Mouse (Mus musculus): ENCODE measurements around the gene Polr2e. TPM values are rescaled to one million over a fixed set of nuclear protein-coding genes. Genes with fewer than 3 reads are reported as not detected.
A peak's percentile ranks its signal among the peaks of the same experiment; 100 is the strongest.
"Not testable (repeated sequence)": the region's sequence is repeated elsewhere in the genome, so short reads cannot be mapped to it uniquely, and the experiment has no call there.

The Polr2e gene
- total RNA-seq, 2 experiments from 2014 or later = 73.6 to 75.2 TPM

DNA sequence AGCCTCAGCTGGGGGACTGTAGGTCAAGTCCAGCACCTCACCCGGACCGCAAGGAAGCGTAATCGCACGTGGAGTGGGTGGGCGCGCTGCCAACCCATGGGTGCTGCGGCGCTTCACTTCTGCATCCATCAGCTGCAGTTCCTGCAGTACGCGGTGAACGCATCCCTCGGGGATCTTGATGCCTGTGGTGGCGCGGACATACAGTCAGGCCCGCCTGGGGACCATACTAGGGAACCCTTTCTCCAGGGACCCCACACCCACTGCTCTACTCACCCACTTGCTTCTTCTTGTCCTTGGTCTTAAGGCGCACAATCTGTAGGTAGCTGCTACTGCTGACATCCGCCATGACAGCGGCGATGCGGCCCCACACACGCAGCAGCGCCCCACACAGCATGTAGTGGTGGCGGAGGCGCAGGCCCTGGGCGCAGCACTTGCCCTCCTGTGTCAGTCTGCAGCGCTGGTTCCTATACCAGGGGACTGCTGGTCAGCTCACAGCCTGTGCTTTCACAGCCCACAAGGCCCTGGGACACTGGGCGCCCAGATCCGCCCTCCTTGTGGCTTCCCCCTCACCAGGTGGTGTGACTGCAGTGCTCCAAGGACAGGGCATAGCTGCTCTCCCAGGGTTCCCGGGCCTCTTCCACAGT is 18.2 kb upstream of the Polr2e start:
- no peak for DNase-seq (ENCODE audit: low spot score in 2 of 2)

DNA sequence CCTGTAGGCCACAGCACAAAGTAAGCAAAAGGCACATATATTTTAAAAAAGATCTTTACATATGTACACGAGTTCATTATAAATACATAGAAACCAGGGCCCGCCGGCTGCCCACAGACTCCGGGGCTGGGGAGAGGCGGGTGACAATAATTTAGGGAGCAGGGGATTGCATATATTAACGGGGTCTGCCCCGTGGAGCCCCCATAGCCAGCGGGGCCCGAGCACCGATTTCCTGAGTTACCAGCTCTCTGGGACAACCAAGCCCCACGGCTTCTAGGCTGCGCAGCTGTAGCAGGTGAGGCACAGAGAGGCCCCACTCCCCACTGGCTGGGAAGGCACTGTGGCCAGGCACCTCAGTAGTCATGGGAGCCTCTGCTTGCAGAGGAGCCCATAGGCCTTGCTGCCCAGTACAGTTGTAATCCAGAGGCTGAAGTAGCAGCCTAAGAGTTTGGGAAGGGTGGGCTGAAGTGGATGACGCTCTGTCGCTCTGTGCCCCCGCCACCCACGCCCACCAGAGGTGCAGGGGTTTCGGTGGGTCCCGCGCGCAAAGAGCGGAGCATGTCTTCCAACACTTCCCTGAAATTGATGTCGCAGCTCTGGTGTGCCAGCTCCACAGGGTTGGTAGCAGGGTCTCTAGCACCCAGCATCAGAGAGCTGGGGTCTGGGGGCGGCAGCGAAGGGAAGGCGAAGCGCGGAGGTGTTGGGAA is 17.5 kb upstream of the Polr2e start:
- DNase-seq (ENCODE audit: low spot score in 2 of 2) = no peak

DNA sequence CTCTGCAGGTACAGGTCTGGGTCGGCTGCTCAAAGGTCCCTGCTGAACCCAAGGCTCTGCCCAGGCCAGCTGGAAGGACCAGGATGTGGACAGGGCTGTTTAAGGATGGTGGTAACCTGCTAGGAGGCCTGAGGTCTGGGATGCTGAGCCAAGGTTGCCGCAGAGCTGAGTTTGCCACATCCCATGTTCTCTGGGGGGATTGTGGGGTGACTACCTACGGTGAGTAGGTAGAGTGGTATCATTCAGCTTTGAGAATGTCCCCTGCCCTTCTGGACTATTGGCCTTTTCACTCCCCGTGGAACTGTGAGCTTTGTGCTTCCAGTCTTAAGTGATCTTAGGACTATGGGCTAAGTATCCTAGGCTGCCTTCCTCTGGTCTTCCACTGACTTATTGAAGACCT is 16.9 kb upstream of the Polr2e start:
- no peak for DNase-seq (ENCODE audit: low spot score in 2 of 2)

DNA sequence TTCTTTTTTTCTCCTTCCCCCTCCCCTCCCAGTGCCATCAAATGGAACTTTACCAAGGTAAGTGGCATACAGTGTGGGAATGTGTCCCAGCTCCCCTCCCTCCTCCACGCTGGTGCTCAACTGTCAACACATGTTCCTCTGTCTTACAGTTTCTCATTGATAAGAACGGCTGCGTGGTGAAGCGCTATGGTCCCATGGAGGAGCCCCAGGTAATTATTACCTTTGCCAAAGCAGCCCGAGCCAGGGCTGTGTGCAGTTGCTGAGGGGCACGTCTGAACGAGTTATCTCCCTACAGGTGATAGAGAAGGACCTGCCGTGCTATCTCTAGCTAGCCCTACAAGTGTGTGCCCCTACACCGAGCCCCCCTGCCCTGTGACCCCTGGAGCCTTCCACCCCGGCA is 16.3 kb upstream of the Polr2e start:
- no peak for DNase-seq (ENCODE audit: low spot score in 2 of 2)

DNA sequence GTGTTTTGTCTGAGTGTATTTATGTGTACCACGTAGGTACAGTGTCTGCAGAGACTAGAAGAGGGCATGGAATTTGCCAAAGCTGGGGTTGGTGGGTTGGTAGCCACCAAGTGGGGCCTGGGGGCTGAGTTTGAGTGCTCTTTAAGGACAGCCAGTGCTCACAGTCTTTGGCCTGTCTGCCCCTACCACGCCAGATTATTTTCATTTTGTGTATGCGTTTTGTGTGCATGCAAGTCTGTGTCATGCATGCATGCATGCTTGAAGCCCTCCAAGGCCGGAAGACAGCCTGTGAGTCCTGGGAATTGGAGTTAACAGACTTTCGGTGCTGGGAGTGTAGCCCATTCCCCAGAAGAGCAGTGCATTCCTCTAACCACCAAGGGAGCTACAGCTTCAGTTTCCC is 15.8 kb upstream of the Polr2e start:
- no peak for DNase-seq (ENCODE audit: low spot score in 2 of 2)

DNA sequence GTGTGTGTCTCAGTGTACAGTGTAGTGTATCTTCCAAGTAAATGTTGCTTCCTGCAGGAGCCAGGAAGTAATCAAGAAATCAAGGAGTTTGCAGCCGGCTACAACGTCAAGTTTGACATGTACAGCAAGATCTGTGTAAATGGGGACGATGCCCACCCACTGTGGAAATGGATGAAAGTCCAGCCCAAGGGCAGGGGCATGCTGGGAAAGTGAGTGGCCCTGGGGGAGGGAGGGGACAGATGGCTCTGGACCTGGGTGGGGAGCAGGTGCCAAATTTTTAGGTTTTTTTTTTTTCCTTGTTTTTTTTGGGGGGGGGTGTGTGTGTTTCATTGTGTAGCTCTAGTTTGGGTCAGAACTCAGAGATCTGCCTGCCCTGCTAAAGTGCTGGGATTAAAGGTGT is 15.3 kb upstream of the Polr2e start:
- not testable (repeated sequence) for DNase-seq (ENCODE audit: low spot score in 2 of 2)

DNA sequence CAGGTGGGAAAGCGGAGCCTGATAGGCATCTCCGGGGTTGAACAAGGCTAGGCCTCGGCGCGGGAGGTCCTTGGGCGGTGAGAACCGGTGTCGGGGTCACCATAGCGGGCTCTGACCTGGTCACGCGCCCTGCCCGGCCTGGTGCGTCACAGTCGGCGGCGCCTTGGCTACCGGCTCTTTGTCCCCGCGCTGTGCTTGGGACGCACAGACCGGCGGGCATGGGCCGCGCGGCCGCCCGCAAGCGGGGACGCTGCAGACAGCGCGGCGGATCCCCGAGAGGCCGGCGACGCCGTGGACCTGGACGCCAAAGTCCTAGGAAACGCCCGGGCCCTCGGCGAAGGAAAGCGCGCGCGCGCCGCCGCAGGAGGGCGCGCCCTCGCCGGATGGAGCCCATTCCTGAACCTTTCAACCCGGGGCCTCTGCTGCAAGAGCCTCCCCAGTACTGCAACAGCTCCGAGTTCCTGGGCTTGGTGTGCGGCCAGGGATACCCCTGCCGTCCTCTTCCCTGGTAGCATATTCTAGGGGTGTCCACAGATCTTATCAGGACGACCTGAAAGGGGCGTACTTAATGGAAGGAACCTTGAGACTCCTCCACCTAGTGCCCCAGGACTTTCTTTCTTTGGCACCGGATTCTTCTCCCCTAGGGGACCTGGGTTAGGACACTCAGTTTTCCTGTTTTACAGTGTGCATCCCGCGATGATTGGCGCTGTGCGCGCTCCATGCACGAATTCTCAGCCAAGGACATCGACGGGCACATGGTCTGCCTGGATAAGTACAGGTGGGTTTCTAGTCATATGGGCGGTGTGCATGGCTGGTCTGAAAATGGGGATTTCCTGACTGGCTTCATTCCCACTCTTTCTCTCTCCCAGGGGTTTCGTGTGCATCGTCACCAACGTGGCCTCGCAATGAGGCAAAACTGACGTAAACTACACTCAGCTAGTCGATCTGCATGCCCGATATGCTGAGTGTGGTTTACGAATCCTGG is 14.5 kb upstream of the Polr2e start:
- DNase-seq (ENCODE audit: low spot score in 2 of 2) = peak in 1 of 2 experiments; percentile 52

DNA sequence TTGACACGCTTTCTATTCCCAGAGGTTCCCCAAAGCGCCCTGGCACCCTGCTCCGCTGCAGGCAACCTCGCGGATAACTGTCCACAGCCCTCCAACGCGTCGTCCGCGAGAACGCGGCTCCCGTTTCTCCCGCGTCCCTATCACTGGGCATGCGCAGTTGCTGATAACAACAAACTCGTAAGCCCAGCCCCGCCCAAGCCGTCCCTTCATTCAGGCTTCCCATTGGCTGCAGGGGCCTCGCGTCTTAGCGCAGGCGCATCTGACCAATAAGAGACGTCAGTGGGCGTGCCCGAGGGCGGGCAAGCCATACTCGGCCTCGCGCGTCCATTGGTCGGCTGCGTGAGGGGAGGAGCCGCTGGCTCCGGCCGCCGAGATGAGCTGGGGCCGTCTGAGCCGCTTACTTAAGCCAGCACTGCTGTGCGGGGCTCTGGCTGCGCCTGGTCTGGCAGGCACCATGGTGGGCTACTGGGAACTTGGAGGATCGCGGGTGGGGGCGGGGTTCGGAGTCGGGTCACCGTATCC is 13.7 kb upstream of the Polr2e start:
- peak; percentile 99 to 100 for DNase-seq (ENCODE audit: low spot score in 2 of 2)

DNA sequence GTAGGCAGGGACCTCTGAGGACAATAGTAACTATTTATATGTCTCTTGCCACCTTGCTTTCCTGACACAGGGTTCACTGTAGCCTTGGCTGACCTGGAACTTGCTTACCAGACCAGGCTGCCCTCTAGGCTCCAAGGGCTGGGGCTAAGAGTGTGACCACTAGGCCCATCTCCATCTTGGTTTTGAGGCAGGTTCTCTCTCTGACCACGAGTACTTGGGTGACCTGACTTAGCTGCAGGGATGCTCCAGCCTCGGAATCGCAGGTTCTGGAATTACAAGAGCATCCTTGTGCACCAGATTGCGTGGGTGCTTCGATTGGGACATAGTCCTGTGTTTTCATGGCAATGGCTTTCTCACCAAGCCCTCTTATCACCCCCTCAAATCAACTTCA is 12.8 kb upstream of the Polr2e start:
- DNase-seq (ENCODE audit: low spot score in 2 of 2) = no peak

DNA sequence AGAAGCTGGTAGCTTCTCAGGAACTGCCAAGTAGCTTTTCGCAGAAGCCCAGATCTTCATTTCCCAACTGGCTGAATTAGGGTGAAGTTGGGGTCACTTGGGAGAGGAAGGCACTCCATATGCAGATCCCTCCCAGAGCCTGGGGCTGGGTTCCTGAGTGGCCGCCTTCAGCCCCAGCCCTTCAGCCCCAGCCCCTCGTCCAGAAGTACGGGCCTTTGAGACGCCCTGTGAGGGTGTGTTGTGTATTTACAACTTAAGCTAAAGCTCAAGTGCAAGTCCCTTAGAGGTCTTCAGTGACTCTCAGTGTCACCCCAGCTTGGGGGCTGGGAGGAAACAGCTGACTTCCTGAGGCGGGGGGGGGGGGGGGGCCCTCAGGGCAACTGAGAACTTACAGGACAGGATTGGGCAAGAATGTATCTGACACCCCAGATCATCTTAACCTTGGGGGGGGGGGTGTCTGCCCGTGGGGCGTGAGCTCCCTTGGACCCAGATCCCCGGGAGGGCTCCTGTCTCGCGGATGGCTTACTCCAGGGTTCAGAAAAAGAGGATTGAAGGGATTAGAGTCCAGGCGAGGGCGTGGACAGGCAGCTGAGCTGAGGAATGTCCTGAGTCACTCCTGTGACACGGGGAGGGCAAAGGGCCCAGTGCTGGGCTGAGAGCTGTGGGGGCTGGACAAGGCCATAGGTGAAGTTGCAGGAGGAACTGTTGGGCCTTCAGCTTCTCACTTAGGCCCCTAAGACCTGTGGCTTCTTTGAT is 12.2 kb upstream of the Polr2e start:
- no peak for DNase-seq (ENCODE audit: low spot score in 2 of 2)

DNA sequence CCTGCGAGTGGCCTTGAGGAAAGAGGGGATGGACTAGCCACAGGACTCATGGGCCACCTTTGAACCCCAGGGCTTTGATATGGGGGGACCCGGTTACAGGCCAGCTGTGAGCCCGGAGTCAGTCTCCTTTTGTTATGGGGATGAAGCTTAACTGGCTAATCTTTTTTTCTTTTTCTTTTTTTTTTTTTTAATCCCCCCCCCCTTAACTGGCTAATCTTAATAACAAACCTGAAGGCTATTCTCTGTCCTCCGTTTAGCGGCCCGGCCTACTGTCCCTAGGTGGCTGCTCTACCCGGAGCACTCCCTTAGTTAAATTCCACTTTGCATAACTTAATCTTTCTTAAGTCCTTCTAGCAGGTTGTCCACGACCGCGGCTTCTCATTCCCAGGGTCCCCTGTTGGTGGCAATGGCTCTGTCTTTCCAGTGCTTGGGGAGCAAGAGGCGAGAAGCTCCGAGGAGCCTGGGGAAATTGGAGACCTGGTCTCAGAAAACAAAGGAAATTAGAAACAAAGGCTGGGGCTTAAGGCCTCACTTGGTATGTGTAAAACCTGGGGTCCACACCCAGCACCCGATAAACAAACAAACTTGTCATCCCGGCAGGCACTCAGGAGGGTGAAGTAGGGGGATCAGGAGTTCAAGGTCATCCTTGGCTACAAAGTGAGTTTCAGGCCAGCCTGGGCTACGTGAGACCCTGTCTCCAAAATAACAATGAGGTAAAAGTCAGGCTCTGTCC is 11.5 kb upstream of the Polr2e start:
- no peak for DNase-seq (ENCODE audit: low spot score in 2 of 2)

DNA sequence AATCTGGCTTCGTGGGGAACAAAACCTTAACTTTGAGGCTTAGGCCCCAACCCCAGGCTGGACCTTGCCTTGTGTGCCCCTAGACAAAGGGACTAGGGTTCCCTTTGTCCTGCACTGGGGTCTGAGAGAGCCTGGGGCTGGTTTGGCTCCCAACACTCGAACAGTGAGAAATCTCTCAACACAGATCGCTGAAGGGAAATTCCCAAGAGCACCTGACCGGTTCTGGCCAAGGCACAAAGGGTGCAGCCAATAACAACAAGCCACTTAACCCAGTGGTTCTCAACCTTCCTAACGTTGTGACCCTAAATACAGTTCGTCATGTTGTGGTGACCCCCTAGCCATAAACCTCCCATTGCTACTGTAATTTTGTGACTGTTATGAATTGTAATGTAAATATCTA is 10.6 kb upstream of the Polr2e start:
- DNase-seq (ENCODE audit: low spot score in 2 of 2) = no peak

DNA sequence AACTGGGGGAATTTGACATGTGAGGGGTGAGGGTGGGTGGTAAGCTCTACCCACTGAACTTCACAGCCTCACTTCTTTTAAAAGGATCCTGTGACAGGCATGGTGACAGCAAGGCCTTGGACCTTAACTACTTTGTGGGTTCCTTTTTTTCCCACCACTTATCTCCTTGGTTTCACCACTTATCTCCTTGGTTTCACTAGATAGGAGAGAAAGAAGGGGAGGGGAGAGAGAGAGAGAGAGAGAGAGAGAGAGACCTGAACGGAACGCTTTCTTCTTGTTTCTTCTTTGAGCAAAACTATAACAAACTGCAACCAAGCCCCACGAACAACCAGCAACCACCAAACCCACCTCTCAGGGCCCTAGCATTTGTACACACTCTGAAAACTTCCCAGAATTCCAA is 9.2 kb upstream of the Polr2e start:
- DNase-seq (ENCODE audit: low spot score in 2 of 2) = no peak

DNA sequence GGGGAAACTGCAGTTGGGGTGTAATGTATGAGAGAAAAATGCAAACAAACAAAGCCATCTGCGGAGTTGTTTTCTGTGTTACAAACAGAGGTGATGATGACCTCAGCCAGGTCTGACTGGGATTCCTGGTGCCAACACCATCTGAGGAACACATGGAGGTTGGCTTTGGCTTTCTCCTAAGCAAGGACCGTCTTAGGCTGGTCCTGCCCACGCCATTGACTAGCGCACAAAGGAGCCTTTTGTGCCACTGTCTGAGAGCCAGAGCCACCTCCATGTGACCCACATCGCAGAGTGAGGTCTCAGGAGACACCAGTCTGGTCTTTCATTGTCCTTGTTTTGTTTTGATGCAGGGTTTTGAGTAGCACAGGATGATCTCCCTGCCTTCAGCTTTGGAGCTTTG is 8.8 kb upstream of the Polr2e start:
- no peak for DNase-seq (ENCODE audit: low spot score in 2 of 2)

DNA sequence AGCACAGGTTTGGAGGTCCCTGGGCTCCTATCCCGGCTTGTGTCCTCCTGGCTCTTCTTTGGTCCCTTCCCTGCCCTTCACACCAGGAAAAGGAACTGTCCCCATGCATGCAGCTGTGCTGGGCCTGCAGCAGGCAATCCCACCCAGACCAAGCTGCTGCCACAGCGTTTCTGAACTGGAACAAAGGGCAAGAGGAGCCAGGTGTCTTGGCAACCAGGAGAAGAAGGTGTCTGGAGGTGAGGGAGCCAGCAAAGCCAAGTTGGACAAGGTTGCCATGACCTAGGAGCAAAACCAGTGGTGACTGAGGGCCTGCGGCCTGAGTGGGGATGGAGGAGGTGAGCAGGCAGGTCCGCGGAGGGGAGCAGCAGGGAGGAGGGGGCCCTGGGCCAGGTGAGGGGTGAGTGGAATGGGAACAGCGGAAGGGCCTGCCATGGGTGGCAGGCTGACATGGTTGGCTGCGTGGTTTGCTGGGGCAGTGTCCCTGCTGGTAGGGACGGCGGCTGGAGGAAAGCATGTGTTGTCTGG is 7.5 kb upstream of the Polr2e start, which contains the start of gene Gpx4:
Gpx4 (plus strand) TSS at position 126 of the 525 bp plus-strand sequence.
- DNase-seq (ENCODE audit: low spot score in 2 of 2) = no peak

DNA sequence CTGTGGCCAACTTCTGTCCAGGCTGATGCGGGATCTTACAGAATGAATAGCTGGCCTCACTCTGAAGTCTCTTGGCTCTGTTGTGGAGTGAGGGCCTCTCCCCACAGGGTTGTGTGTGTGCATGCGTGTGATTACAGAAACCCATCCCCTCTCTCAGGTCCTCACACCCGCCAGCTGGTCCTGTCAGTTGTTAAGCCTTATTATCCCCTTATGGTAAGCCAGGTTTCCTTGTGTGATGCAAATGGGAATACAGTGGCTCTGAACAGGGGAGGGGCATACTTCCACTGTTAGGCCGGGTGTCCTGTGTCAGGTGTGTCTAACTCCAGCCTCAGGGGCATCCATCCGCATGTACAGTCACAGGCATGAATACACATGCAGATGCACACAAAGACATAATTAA is 6.2 kb upstream of the Polr2e start:
- DNase-seq (ENCODE audit: low spot score in 2 of 2) = no peak

DNA sequence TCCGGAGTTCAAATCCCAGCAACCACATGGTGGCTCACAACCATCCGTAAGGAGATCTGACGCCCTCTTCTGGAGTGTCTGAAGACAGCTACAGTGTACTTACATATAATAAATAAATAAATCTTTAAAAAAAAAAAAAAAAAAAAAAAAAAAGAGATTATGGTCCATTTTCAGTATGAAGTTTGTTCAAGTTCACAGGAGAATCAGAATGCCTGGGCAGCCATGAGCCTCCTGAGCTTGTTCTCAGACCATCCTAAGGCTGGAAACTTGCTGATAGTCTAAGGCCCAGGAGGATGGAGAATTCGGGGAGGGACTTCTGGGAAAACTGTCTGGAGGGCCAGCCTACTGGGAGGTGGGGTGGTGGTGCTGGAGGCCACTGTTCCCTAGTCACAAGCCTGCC is 5.8 kb upstream of the Polr2e start:
- not testable (repeated sequence) for DNase-seq (ENCODE audit: low spot score in 2 of 2)

DNA sequence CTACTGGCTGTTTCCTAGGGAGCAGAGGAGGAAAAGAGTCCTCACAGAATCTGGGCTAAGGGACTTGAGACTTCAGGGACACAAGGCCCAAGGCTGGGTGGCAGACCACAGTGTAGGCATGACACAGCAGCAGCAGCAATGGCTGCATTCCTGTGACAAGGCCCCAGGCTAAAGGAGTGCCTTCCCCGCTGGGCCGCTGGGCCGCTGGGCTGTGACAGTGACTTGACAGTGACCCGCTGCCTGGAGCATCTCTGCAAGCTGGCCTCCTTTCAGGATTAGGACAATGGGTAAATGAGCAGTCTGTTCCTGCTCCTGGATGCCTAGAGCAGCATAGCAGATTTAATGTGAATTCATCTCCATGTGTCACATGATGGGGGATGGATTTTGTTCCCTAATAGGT is 4.5 kb upstream of the Polr2e start:
- DNase-seq (ENCODE audit: low spot score in 2 of 2) = no peak

DNA sequence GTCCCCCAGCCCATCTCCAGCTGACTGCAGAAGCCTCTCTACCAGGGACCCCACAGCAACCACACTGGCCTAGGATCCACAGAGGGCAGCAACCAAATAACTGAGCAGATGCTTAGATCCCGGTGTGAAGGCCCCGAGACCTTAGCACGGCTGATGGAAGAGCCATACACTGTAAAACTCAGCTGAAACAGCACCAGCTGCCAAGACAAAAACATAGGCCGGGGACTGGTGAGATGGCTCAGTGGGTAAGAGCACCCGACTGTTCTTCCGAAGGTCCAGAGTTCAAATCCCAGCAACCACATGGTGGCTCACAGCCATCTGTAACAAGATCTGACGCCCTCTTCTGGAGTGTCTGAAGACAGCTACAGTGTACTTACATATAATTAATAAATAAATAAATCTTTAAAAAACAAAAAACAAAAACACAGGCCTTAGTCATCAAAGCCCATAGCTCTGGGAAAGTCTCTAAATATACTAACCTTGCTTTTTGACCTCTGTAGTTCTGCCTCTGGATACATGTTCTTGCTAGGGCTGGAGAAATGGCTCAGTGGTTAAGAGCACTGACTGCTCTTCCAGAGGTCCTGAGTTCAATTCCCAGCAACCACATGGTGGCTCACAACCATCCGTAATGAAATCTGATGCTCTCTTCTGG is 1.9 kb upstream of the Polr2e start:
- not testable (repeated sequence) for DNase-seq (ENCODE audit: low spot score in 2 of 2)
